Mouse (Mus musculus) gastrocnemius, postnatal 4 days (tissue): Measurements from ENCODE around the gene Tinagl1. TPM values are rescaled to one million over a fixed set of nuclear protein-coding genes. Genes with fewer than 3 reads are reported as not detected.

Experiments used
- DNase-seq, 2 experiments: peaks; one replicate each; pipeline ENCODE4 v3.0.0; 2021 to 2022; ENCODE audit warnings: low spot score in 2 of 2, mixed read lengths in 2 of 2
- long read RNA-seq, 2 experiments: library from polyadenylated mRNA; stranded (forward); transcript quantifications; one replicate each; pipeline ENCODE4 v2.0.0; 2021
- total RNA-seq, 2 experiments: library from RNA; stranded (reverse); gene quantifications; 2 replicates each; pipeline ENCODE4 v1.2.3; 2021

Tinagl1 gene
- 10 to 100 TPM; 35.7 to 39.9 TPM for total RNA-seq
- long read RNA-seq, experiment 1, transcript Tinagl1-203 (12 exons, 1,952 nt), result major isoform, 49 of 71 reads
- long read RNA-seq, experiment 1, partial matches to known transcripts, result 11 of 71 reads
- long read RNA-seq, experiment 1, other reads (novel, unspliced or antisense), result 11 of 71 reads
- long read RNA-seq, experiment 2, transcript Tinagl1-203 (12 exons, 1,952 nt), result major isoform, 60 of 79 reads
- long read RNA-seq, experiment 2, partial matches to known transcripts, result 13 of 79 reads
- long read RNA-seq, experiment 2, other reads (novel, unspliced or antisense), result 6 of 79 reads

GRCm38 (mm10) chr4:130175072-130175711, at the start of gene Tinagl1:
Gene Tinagl1 (minus strand): TSS chr4:130175122.
- DNase-seq, result no peak

DNA sequence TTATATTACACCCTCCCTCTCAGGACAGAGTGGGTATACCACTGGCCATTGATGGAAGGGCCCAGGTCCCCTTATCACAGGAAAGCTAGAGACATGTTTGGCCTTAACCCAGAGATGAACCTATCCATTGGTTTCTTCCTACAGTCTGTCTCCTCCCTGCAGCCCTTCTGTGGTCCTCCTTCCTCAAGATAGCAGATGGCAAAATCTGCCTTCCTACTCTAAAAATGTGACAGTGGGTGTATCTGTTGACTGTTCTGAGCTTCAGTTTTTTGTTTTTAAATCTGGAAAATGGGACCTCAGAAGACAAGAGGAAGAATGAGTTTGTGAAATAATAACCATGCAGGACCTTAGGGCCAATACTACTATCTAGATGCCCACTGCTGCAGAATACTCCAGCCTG, 49.1 kb upstream of the Tinagl1 start:
- DNase-seq, result no peak

GRCm38 (mm10) chr4:130222179-130222578, 47.3 kb upstream of the Tinagl1 start, which contains the start of gene Gm853:
Gene Gm853 (minus strand): TSS chr4:130222401.
- DNase-seq, result no peak

- no peak for DNase-seq
Measured at GRCm38 (mm10) chr4:130220176-130220575, 45.3 kb upstream of the Tinagl1 start.

DNA sequence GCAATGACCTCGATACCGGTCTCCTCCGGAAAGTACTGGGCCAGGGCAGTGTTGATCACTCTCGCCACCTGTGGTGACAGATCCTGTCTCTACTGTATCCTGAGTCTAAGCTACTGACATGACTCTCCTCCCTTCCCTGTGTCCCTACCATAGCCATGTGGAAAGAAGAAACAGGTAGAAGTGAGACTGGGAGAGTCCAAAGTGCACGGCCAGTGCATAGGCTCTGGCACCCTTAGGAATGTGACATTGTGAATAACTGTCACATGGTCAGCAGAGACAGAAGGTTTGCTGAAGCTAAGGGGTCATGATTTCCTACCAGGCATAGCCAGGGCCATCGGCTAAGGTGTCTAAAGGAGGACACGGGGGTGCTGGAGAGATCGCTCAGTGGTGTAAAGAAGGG, 40.5 kb upstream of the Tinagl1 start:
- no peak for DNase-seq

- DNase-seq, result no peak
Measured at GRCm38 (mm10) chr4:130213857-130214256, 38.9 kb upstream of the Tinagl1 start.

DNA sequence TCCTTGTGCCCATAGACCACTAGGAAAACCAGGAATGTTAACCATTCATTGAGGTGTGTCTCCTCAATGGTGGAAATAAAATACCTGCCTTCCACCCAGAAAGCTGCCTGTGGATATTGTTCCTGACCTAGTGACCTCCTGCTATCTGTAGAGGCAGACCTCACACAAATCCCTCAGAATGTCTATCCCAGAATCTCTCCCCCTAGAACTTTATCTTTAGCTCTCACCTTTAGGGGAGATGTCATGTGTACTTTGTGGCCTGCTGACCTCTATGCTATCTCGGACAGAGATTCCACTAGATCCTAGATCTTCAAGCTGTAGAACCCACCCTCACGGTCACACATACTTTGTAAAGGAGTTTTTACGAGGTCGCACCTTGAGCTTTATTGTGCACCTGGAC, 38.3 kb upstream of the Tinagl1 start:
- DNase-seq, result no peak

DNA sequence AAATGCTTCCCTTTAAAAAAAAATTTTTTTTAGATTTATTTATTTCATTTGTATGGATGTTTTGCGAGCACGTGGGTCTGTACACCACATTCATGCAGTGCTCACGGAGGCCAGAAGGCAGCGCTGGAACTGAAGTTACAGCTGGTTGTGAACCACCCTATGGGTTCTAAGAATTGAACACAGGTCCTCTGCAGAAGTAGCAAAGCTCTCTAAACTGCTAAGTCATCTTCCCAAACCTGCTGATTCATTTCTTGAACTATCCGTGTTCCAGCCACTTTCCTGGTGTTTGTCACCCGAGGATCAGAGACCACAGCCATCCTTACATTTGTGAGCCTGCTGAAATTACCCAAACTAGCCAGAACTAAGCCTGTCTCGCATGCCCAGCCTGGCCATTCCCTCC, 37.5 kb upstream of the Tinagl1 start:
- no peak for DNase-seq

DNA sequence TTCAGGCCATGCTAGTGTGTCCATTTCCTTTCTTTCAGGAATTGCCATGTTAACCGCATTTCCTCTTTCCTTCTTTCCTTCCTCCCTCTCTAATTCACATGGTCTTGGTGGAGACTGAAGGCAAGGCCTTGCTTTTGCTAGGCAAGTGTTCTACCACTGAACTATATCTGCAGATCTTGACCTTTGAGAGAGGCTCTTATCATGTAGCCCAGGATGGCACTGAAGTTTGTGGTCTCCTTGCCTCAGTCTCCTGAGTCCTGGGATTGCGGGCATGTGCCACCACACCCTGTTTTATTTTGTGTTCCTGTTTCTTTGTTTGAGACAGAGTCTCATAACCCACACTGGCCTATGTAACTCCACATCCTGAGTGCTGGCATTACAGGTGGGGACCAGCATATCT, 36.9 kb upstream of the Tinagl1 start:
- no peak for DNase-seq

DNA sequence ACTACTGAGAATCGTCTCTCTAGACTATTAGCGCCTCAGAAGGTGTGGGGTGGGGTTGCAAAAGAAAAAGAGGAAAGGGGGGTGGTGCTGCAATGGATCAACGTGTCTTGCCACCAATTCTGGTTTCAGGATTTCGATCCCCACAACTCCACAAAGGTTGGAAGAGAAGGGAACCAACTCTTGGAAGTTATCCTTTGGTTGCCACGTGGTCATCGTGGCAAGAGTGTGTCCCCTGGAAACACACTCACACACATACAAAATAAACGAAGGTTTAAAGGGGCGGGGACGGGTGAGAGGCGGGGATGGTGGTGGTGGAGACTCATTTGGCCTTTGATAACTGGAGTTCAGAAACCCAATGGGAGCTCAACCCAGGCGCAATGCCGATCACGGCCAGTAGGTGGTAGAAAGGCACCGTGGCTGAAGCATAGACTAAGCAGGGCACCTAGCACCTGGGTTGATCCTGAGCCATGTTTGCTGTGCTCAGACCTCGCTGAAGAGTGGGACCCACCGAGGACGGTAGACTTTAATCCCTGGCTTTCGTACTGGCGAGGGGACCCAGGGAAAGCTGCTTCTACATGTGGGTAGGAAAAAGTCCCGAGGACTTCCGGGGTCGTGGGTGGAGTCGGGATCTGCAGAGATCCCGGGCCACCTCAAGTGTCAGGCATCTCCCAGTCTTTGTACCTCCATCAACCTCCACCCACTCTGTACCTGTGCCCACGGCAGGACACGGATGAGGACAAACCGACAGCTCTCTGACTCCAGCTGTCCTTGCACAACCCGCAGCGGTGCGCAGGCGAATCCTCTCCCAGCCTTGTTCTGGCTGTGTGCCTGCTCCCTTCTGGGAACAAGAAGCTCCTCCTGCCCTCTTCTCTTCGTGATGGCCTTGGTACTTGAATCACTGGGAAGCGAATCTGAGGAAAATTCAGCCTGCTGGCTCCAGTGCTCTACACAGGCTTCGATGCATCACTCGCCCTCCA, 24.1 kb upstream of the Tinagl1 start:
- peak; percentile 64 to 81 for DNase-seq

GRCm38 (mm10) chr4:130196542-130196941, 21.6 kb upstream of the Tinagl1 start:
- no peak for DNase-seq

DNA sequence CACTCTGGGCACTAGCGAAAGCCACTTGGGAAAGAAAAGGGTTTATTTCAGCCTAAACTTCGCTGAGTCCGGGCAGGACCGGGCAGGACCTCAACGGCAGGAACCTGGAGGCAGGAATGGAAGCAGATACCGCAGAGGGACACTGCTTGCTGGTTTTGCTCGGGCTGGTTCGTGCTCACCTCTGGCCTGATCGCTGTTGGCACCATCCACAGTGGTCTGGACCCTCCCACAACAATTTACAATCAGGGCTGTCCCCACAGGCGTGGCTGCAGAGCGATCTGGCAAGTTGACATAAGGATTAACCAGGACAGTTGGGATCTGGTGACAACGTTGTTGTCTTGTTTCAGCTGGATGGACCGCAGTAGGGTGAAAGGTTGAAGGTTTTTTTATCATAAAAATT, 21.0 kb upstream of the Tinagl1 start:
- no peak for DNase-seq

- no peak for DNase-seq
Measured at GRCm38 (mm10) chr4:130192266-130192665, 17.3 kb upstream of the Tinagl1 start.

- no peak for DNase-seq
Measured at GRCm38 (mm10) chr4:130189606-130190005, 14.7 kb upstream of the Tinagl1 start.

DNA sequence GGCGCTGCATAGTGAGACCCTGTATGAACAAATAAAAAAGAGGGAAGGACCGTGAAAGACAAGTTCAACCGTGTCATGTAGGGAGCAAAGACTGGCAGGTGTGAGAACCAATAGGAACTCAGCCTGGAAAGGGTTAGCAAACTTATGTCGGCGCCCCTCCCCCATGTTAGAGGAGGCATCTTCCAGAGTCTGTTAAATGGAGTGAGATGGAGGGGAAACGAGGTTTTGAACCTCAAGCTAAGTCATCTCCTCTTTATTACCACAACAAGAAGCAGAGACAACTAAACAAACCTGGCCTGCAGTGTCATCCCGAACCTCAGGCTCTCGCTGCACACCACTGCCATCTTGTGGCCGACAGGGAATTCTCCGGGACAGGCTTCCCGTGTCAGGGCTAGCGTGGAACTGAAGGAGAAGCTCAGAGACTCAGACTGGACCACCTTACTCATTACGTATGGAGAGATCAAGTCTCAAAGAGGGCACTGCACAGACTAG, 13.9 kb upstream of the Tinagl1 start:
- DNase-seq, result peak; percentile 69 to 82

- DNase-seq, result no peak
Measured at GRCm38 (mm10) chr4:130186891-130187290, 12.0 kb upstream of the Tinagl1 start.

DNA sequence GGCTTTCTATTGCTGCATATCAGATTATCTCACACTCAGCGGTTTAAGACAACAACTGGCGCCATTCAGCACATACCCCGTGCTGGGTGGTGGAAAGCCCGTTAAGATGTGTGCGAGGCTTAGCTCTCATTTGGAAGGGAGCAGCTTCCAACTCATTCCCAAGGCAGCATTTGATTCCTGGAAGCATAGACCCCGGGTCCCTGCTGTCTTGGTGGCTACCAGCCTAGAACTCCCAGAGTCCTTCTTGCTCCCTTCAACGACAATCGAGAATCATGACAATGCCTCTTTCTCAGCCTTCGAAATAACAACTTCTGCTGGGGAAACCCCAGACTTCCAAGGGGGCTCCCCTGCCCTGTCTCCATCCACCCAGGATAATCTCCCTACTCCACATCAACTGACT, 11.5 kb upstream of the Tinagl1 start:
- no peak for DNase-seq

GRCm38 (mm10) chr4:130183879-130184278, 9.0 kb upstream of the Tinagl1 start:
- no peak for DNase-seq

- DNase-seq, result no peak
Measured at GRCm38 (mm10) chr4:130183023-130183422, 8.1 kb upstream of the Tinagl1 start.

DNA sequence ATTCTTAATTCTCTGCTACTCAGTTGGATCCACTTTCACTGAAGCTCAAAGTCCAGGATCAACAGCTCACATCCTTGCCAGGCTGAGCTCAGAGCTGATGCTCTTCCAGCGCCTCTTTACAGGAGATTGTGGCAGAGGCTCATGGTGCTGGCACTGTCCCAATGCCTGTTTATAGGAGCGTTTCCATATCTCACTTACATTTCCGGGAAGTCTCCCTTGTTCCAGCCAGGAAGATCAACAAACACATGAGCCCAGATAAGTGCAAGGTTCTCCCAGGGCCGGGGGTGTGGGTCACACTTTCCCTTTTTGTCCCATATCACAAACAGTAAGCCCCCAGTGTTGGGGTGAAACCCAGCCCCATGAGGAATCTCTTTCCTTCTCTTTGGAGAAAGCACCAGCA, 7.0 kb upstream of the Tinagl1 start:
- no peak for DNase-seq

DNA sequence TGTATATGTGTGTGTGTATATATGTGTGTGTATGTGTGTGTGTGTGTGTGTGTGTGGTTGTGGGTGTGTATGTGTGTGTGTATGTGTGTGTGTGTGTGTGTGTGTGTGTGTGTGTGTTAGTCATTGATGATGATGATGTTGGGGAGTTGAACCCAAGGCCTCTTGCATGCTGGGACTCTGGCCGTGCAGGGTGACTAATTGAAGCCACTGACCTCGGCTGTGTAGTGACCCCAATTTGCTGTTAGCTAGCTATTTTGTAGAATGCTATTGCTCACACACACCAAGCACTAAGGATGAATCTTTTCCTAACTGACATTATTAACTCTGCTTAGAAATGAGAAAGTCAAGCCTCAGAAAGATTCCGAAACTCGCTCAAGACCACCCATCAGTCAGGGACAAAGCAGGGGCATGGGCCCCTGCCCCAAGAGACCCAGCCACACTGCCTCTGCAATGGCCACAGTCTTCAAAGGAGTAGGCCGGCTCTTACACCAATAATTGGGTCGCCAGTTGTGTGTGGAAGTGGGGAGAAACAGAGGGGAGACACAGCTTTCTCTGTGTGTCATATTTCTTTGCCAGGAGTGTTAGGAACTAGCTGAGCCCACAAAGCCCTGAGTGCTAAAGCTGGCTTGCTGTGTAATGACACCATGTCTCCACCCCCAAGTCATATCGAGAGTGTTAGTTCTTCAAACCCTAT, 6.1 kb upstream of the Tinagl1 start:
- no peak for DNase-seq
